Mouse (Mus musculus): ENCODE results near the gene Cyp2w1.

GRCm38 (mm10) chr5:139368638-139369320 lies 16.4 kb downstream of the Cyp2w1 start:
- TF ChIP-seq CTCF (IDR thresholded peaks at IDR 0.05; ENCODE audit: low read depth, low read length): no peak
- TF ChIP-seq GATA1 (IDR thresholded peaks at IDR 0.05; ENCODE audit: borderline replicate concordance, low read length): no peak
- TF ChIP-seq TAL1 (conservative IDR thresholded peaks at IDR 0.05; ENCODE audit: low read depth, low read length): no peak
